Mouse (Mus musculus) limb, embryonic 11.5 days (tissue): ENCODE results near the gene Tent5a. TPM values are rescaled to one million over a fixed set of nuclear protein-coding genes. Genes with fewer than 3 reads are reported as not detected.

Experiments used
- ATAC-seq: fragments of 200-750 bp; cut with Nextera tagmentation; 2 replicates; pipeline ENCODE4 v1.8.0; 2017; ENCODE audit warnings: low read depth; ENCODE audit not compliant: insufficient number of reproducible peaks, low FRiP score, low TSS enrichment
- DNase-seq: peaks from one replicate; pipeline ENCODE4 v3.0.0-alpha.2; 2015; ENCODE audit warnings: low spot score
- H3K27ac ChIP-seq: fragments of 300-500 bp; sonication (generic); replicated peaks from 2 replicates; pipeline ENCODE4 v1.5.1; 2014; ENCODE audit warnings: low read depth, mild to moderate bottlenecking, low read length
- H3K27me3 ChIP-seq: fragments of 300-500 bp; sonication (generic); 2 replicates; pipeline ENCODE4 v1.6.1; 2014; ENCODE audit warnings: mild to moderate bottlenecking, low read length, mixed read lengths; ENCODE audit not compliant: control insufficient read depth, insufficient read depth
- H3K36me3 ChIP-seq: fragments of 300-500 bp; sonication (generic); 2 replicates; pipeline ENCODE4 v1.6.1; 2014; ENCODE audit warnings: mild to moderate bottlenecking, low read length, moderate library complexity, mixed read lengths; ENCODE audit not compliant: control insufficient read depth, insufficient read depth
- H3K4me1 ChIP-seq: fragments of 300-500 bp; sonication (generic); 2 replicates; pipeline ENCODE4 v1.6.1; 2014; ENCODE audit warnings: low read length, mixed read lengths; ENCODE audit not compliant: control insufficient read depth, insufficient read depth
- H3K4me2 ChIP-seq: fragments of 300-500 bp; sonication (generic); 2 replicates; pipeline ENCODE4 v1.6.1; 2014; ENCODE audit warnings: low read depth, mild to moderate bottlenecking, moderate library complexity; ENCODE audit not compliant: severe bottlenecking
- H3K4me3 ChIP-seq: fragments of 300-500 bp; sonication (generic); 2 replicates; pipeline ENCODE4 v1.5.1; 2014; ENCODE audit warnings: low read depth, low read length
- H3K9ac ChIP-seq: fragments of 300-500 bp; sonication (generic); 2 replicates; pipeline ENCODE4 v1.6.1; 2014; ENCODE audit warnings: mild to moderate bottlenecking, low read length
- H3K9me3 ChIP-seq: fragments of 300-500 bp; sonication (generic); 2 replicates; pipeline ENCODE4 v1.6.1; 2016; ENCODE audit warnings: low read length; ENCODE audit not compliant: control insufficient read depth
- WGBS: fragments of 180-500 bp; shearing (Covaris S2); extraction: QIAGEN DNeasy Blood & Tissue Kit; methylation state at CpG from one replicate; pipeline ENCODE4 v1.1.7; 2014; 5-methylcytosine and 5-hydroxymethylcytosine counted together
- polyA plus RNA-seq: library from polyadenylated mRNA; unstranded; fragments of >200 nt; fragmentation: Nextera tagmentation; extraction: Ambion mirVana; gene quantifications from 2 replicates; pipeline ENCODE4 v1.2.1, GENCODE M21; 2014

Tent5a gene
- polyA plus RNA-seq, 1 experiment from 2014 or later: 1.1 TPM

DNA sequence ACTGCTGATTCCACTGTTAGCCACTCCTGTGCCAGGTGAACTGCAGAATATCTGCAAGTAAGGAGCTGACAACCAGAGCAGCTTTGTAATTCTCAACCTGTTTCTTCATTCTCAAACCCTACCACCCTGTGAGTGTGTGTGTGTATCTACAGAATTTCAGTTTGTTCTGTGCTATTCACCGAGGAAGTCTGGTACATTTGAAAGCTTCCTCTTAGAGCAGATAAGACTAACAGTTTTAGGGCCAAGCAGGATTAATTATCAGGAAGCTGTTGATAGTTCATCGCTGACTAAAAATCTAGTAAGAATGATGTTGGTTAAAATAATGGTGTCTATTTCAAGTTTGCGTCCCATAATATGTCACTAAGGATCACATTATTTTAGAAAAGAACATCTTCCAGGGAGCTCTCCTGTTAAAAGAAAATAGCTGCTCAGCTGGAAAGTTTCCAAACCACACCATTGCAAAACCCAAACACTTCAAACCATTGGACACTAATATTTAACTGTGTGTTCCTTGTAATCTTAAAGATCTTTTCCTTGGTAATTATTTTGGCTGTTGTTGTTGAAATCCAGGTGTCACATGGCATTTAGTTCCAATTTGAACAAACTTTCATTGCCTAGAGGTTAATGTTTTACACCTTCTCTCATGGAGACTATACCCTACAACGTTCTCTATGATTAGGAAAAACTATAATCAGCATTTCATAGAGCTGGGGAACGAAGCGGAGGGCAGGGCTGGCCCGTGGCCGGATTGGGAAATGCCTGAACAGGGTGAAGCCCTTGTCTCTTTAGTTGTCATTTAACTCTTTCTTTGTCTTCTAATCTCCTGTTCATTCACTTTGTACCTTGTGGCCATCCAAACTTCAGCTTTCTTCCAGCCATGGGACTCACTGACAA, 16.0 kb upstream of the Tent5a start:
- Histone ChIP-seq H3K9ac (no peak overlapping the region), H3K27me3 (no peaks in the 10 kb centered on the region), H3K9me3 (no peaks in the 10 kb centered on the region), H3K4me3 (no peak overlapping the region), H3K36me3 (no peaks in the 10 kb centered on the region), H3K27ac (no peak overlapping the region), H3K4me2 (no peak overlapping the region), H3K4me1 (no peaks in the 10 kb centered on the region)
- 87% methylated on average over 8 of the region's 8 CpGs for WGBS
- DNase-seq: no peak
- ATAC-seq: no peak

DNA sequence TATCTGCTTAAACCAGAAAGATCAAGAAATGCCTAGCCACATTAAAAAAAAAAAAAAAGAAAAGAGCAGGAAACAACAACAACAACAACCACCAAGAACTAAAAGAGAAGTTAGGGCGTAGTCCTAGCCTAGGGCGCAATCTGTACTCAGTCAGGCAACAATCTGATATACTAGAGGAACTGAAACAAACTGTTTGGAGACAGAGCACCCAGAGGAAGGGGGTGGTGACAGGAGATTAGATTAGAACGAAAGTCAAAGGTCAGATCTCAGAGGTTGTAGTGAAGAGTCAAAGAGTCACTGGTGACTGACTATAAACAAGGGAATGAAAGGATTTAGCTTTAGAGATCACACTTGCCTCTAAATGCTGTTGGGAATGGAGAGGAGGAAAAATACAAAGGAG, 13.2 kb upstream of the Tent5a start:
- Histone ChIP-seq H3K9me3 (no peaks in the 10 kb centered on the region), H3K4me2 (no peak overlapping the region), H3K27ac (no peak overlapping the region), H3K36me3 (no peaks in the 10 kb centered on the region), H3K4me1 (no peaks in the 10 kb centered on the region), H3K9ac (no peak overlapping the region), H3K4me3 (no peak overlapping the region), H3K27me3 (no peaks in the 10 kb centered on the region)
- DNase-seq: no peak
- no peak for ATAC-seq
- 77% methylated on average over 3 of the region's 3 CpGs for WGBS

DNA sequence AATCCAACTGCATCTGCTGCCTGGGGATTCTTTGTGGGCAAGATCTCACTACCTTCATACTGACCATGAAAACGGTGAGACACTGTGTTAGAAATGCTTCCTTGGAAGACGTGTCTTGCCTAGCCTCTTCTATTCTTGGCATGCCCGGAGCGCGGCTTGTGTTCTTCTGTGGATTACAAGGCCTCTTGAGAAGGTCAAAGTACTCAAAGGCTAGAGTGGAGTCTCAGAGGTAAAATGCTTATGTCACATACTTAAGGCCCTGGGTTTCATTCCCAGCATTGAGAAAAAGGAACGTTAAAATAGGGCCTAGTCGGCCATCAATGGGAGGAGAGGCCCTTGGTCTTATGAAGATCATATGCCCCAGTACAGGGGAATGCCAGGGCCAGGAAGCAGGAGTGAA, 8.9 kb upstream of the Tent5a start:
- Histone ChIP-seq H3K36me3 (no peaks in the 10 kb centered on the region), H3K4me2 (no peak overlapping the region), H3K9me3 (no peaks in the 10 kb centered on the region), H3K4me1 (no peaks in the 10 kb centered on the region), H3K27ac (no peak overlapping the region), H3K4me3 (no peak overlapping the region), H3K9ac (no peak overlapping the region), H3K27me3 (no peaks in the 10 kb centered on the region)
- DNase-seq: no peak
- 90% methylated on average over 7 of the region's 7 CpGs for WGBS
- no peak for ATAC-seq

DNA sequence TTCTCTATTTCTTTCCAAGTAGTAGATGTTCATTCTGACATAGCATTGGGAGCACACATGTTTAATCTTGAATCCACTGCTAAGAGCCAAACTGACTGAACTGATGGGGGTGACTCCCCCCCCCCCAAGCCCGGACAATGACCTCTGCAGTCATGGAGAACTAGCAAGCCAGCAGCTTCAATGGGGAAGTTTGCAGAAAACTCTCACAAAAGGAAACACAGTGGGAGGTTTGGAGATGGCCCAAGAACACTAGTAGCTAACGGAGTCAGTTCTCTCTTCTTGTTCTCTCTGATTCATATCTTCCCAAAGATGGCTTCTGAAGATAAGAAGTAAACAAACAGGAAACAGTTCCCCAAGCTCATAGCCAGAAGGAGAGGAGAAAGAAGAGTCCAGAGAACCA, 4.4 kb upstream of the Tent5a start:
- 80% methylated on average over 2 of the region's 2 CpGs for WGBS
- H3K4me3 ChIP-seq: no peak overlapping the region
- H3K27me3 ChIP-seq: peaks cover 6% of the 10 kb centered on the region; the same call in 1 of the 2 replicates
- no peaks in the 10 kb centered on the region for H3K9me3 ChIP-seq
- no peak overlapping the region for H3K4me2 ChIP-seq
- H3K4me1 ChIP-seq: 0 out of 2 replicates have a peak, but pooled peaks cover 3% of the 10 kb centered on the region
- H3K27ac ChIP-seq: no peak overlapping the region
- ATAC-seq (no peak), DNase-seq (no peak)
- no peaks in the 10 kb centered on the region for H3K36me3 ChIP-seq
- H3K9ac ChIP-seq: no peak overlapping the region

DNA sequence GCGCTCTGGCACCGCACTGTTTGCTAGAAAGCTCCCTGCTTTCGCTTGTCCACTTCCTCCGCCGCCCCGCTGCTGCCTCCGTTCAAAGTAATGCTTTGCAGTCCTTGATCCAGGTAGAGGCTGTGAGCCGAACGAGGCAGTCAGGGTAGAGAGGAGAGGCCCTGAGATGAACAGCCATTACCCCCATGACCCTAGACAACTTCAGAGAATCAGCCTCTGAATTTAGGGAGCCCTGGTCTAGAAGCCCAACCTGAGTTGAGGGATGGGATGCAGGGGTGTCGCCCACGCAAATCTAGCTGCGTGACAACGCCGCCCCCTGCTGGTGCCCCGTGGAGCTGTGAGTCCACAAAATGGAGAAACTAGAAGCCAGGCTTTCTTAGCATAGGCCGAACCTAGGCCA, 1.1 kb upstream of the Tent5a start:
- 2% methylated on average over 16 of the region's 16 CpGs for WGBS
- H3K9me3 ChIP-seq: no peaks in the 10 kb centered on the region
- H3K27me3 ChIP-seq: peaks cover 21% of the 10 kb centered on the region
- H3K4me3 ChIP-seq: peak overlapping the region; percentile 59
- peak overlapping the region; percentile 89 for H3K4me2 ChIP-seq
- H3K4me1 ChIP-seq: 0 out of 2 replicates have a peak, but pooled peaks cover 3% of the 10 kb centered on the region
- H3K36me3 ChIP-seq: no peaks in the 10 kb centered on the region
- no peak overlapping the region for H3K27ac ChIP-seq
- peak overlapping the region; percentile 45 for H3K9ac ChIP-seq
- DNase-seq: peak; percentile 95
- ATAC-seq: peak; percentile 40

DNA sequence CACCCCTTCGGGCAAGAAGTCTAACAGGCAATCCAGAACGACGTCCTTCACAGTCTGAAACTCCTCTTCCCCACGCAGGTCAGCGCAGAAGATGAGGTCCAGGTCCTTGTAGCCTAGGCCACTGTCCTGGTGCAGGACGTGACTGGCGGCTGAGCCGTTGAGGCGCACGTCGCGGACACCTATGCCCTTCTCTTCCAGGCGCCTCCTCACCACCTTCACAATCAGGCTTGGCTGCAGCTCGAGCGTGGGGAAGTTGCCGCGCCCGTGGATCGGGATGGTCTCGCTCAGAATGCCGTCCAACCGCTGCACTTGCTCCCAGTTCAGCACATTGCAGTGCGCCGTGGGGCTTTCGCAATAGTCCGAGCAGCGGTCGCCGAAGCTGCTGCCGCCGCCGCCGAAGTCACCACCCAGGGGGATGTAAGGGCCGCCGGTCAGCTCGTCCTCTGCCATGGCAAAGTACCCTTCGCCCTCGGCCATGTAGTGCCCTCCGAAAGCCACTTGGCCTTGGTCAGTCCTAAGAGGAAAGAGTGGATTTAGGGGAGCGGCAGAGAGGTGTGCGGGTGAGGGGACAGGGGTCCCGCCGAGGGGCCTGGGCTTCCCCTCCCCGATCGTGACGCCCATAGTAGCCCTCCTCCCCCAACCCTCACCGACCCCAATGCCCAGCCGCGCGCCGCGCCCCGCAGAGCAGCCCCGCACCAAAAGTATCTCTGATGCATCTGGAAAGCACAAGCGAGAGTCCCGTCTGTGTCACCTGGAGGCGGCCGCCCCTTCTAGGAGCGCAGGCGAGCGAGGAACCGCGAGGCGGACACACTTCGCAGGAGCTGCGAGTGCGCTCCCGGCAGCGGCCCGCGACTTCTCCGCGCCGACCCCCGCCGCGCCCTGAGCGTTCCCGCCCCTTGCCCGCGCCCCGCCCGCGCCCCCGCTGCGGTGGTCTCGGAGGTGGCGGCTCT, 581 bp downstream of the Tent5a start:
- ATAC-seq: peak; percentile 41

DNA sequence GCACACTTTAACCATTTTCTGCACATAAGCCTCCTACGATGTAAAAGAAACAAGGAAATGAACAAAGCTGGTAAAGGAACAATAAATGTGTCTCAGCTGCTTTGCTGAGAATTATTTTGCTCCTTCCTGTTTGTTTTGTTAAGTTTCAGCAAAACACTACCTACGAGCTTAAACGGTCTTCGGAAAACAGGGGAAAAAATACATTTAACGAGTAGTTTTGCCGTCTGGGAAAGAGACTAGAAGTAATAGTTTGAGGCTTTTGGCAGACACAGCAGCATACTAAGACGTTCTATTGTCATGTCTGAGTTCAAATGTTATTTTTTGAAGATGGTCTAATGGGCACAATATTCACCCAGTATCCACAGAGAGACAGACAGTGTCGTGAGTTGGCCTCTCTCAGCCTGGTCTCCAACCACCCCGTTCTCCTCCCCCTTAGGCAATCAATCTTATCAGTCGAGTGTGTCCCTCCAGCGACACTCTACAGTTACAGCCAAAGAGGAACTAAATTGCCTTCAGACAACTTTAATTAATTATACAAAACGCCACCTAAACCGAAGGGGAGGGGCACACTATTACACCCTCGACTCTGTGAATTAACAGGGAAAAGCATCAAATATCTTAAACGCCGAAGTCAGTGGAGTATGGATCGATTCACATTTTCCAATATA, 1.8 kb downstream of the Tent5a start:
- 0 out of 2 replicates have a peak, but pooled peaks cover 3% of the 10 kb centered on the region for H3K4me1 ChIP-seq
- ATAC-seq (no peak), DNase-seq (no peak)
- H3K4me3 ChIP-seq: no peak overlapping the region; the same call in 1 of the 2 replicates
- no peak overlapping the region for H3K4me2 ChIP-seq
- no peaks in the 10 kb centered on the region for H3K36me3 ChIP-seq
- no peaks in the 10 kb centered on the region for H3K9me3 ChIP-seq
- 36% methylated on average over 17 of the region's 17 CpGs for WGBS
- peaks cover 21% of the 10 kb centered on the region for H3K27me3 ChIP-seq
- no peak overlapping the region for H3K27ac ChIP-seq
- no peak overlapping the region for H3K9ac ChIP-seq

More for the DNA sequence above, 581 bp downstream of the Tent5a start:
- Histone ChIP-seq H3K4me2 (peak overlapping the region; percentile 89), H3K27ac (no peak overlapping the region), H3K27me3 (peaks cover 21% of the 10 kb centered on the region), H3K9me3 (no peaks in the 10 kb centered on the region), H3K4me1 (0 out of 2 replicates have a peak, but pooled peaks cover 3% of the 10 kb centered on the region), H3K36me3 (no peaks in the 10 kb centered on the region), H3K4me3 (peak overlapping the region; percentile 59), H3K9ac (0 out of 2 replicates have a peak overlapping the region, but pooled peaks have one; percentile 12)
- DNase-seq: peak; percentile 65
- WGBS: under 1% methylated on average over 81 of the region's 88 CpGs
